Mouse (Mus musculus) testis, adult 10 weeks (tissue): ENCODE results near the gene Gm5788. TPM values are rescaled to one million over a fixed set of nuclear protein-coding genes. Genes with fewer than 3 reads are reported as not detected.

Source experiments
- polyA plus RNA-seq: library from polyadenylated mRNA; stranded (reverse); fragments of 350-450 nt; fragmentation: Illumina TruSeq; extraction: RNeasy Lipid Tissue Mini Kit (QIAGEN cat#74804); gene quantifications from one replicate; pipeline ENCODE4 v1.2.3, GENCODE M21; 2014; ENCODE audit warnings: low read depth, low replicate concordance

Gm5788 gene
- polyA plus RNA-seq, result not detected

GRCm38 (mm10) chr12:87494421-87494820, at the start of gene Gm5788:
TSS of gene Gm5788 (plus strand) at chr12:87494721.

GRCm38 (mm10) chr12:87471964-87472786, 22.3 kb upstream of the Gm5788 start, which contains the start of gene Snw1:
TSS of gene Snw1 (minus strand) at chr12:87472274.

GRCm38 (mm10) chr12:87514016-87514415, 19.5 kb downstream of the Gm5788 start, which contains the start of gene Gm8300:
TSS of gene Gm8300 (plus strand) at chr12:87514316.

Other genes starting within 250 kb of the Gm5788 start
- 17.4 TPM for gene Vipas39, start 228.5 kb upstream of the Gm5788 start, polyA plus RNA-seq
- 78.8 TPM for gene Ahsa1, start 228.2 kb upstream of the Gm5788 start, polyA plus RNA-seq
- not detected for gene Ism2, start 195.0 kb upstream of the Gm5788 start, polyA plus RNA-seq
- gene Sptlc2, start 106.4 kb upstream of the Gm5788 start, polyA plus RNA-seq, result 56.2 TPM
- gene Slirp, start 50.8 kb upstream of the Gm5788 start, polyA plus RNA-seq, result 128 TPM
- 28.0 TPM for gene Alkbh1, start 50.7 kb upstream of the Gm5788 start, polyA plus RNA-seq
- gene Snw1, start 22.4 kb upstream of the Gm5788 start, polyA plus RNA-seq, result 94.8 TPM
- gene Gm8300, start 19.6 kb downstream of the Gm5788 start, polyA plus RNA-seq, result not detected
- 0.25 TPM for gene Oog1, start 108.0 kb downstream of the Gm5788 start, polyA plus RNA-seq
- gene Gm4027, start 124.1 kb downstream of the Gm5788 start, polyA plus RNA-seq, result 9.2 TPM
- not detected for gene Gm16381, start 149.9 kb downstream of the Gm5788 start, polyA plus RNA-seq